Mouse (Mus musculus) liver, adult 2 months (tissue): ENCODE results near the gene Gm6509.
"Not testable (repeated sequence)": the region's sequence is repeated elsewhere in the genome, so short reads cannot be mapped to it uniquely, and the experiment has no call there.

ENCODE experiments used
- CTCF ChIP-seq: fragments of 200-500 bp; IDR thresholded peaks from 2 replicates; pipeline ENCODE4 v1.5.1; 2011; ENCODE audit warnings: low read depth, low read length, control low read depth
- POLR2A ChIP-seq: fragments of 200-500 bp; IDR thresholded peaks from 2 replicates; pipeline ENCODE4 v1.6.1; 2011; ENCODE audit warnings: low read length, control low read depth; ENCODE audit not compliant: insufficient read depth; ENCODE audit errors: extremely low read depth

GRCm38 (mm10) chr5:94623679-94624078 is at the start of gene Gm6509:
- TF ChIP-seq POLR2A, CTCF: not testable (repeated sequence)
